In genomic region chr19:4057962-4058361, GRCm38 (mm10) we compare ENCODE assay signal across 23 mouse cellular contexts. TPM values are rescaled to one million over a fixed set of nuclear protein-coding genes. Genes with fewer than 3 reads are reported as not detected.
A peak's percentile ranks its signal among the peaks of the same experiment; 100 is the strongest.
DNase-seq lines count a peak whose midpoint lies in the region; ATAC-seq and TF ChIP-seq lines count a peak whose summit lies in the region.
"Had no signal": no experiment of that assay in that cellular context is flagged by ENCODE, and none has a peak within 500 bp of the region (broad histone marks: within the 10 kb centered on the region; RNA-seq: fewer than 3 reads in every experiment).

No protein-coding gene starts in this region.

- peak overlapping the region; percentile 84 for H3K27ac ChIP-seq in liver, embryonic 12.5 days
- no peak overlapping the region for H3K27ac ChIP-seq in liver, embryonic 11.5 days (ENCODE audit: low read depth, low read length)
- peak overlapping the region; percentile 84 for H3K27ac ChIP-seq in liver, embryonic 13.5 days
- H3K27ac ChIP-seq in liver, postnatal 0 days (ENCODE audit: low read depth): peak overlapping the region; percentile 93
- H3K27ac ChIP-seq in hindbrain, embryonic 10.5 days: no peak overlapping the region
- H3K27ac ChIP-seq: embryonic facial prominence, embryonic 13.5 days; forebrain, embryonic 12.5 days; hindbrain, embryonic 15.5 days had no signal

- H3K9me3 ChIP-seq in liver, embryonic 12.5 days (replicated peaks): no peaks in the 10 kb centered on the region
- no peaks in the 10 kb centered on the region for H3K9me3 ChIP-seq in liver, embryonic 11.5 days (ENCODE audit: control insufficient read depth, low read length)
- H3K9me3 ChIP-seq in liver, embryonic 13.5 days (replicated peaks): no peaks in the 10 kb centered on the region
- H3K9me3 ChIP-seq in liver, postnatal 0 days (ENCODE audit: low read length): no peaks in the 10 kb centered on the region
- H3K9me3 ChIP-seq in hindbrain, embryonic 10.5 days: no peaks in the 10 kb centered on the region
- H3K9me3 ChIP-seq: embryonic facial prominence, embryonic 13.5 days; forebrain, embryonic 12.5 days; hindbrain, embryonic 15.5 days had no signal

- H3K27me3 ChIP-seq in liver, embryonic 12.5 days (replicated peaks): no peaks in the 10 kb centered on the region
- no peaks in the 10 kb centered on the region for H3K27me3 ChIP-seq in liver, embryonic 11.5 days (replicated peaks; ENCODE audit: control insufficient read depth, insufficient read depth, low read length)
- H3K27me3 ChIP-seq in liver, embryonic 13.5 days: no peaks in the 10 kb centered on the region
- H3K27me3 ChIP-seq in liver, postnatal 0 days (ENCODE audit: insufficient read depth, low read length): no peaks in the 10 kb centered on the region
- no peaks in the 10 kb centered on the region for H3K27me3 ChIP-seq in hindbrain, embryonic 10.5 days (ENCODE audit: insufficient read depth, poor library complexity, severe bottlenecking)
- H3K27me3 ChIP-seq: embryonic facial prominence, embryonic 13.5 days; forebrain, embryonic 12.5 days; hindbrain, embryonic 15.5 days had no signal

- no peak for TF ChIP-seq EP300 in liver, postnatal 0 days (IDR thresholded peaks at IDR 0.05; ENCODE audit: low read depth)

- H3K4me2 ChIP-seq in liver, embryonic 12.5 days: peak overlapping the region; percentile 73
- no peak overlapping the region for H3K4me2 ChIP-seq in liver, embryonic 11.5 days
- H3K4me2 ChIP-seq in liver, embryonic 13.5 days: peak overlapping the region; percentile 68; the same call in 1 of the 2 replicates
- peak overlapping the region; percentile 71 for H3K4me2 ChIP-seq in liver, postnatal 0 days (ENCODE audit: low read depth, low read length)
- H3K4me2 ChIP-seq: embryonic facial prominence, embryonic 13.5 days; forebrain, embryonic 12.5 days; hindbrain, embryonic 15.5 days had no signal

- intact Hi-C loops in heart, postnatal 14 days (cut with DNase I): no loop called here

- H3K36me3 ChIP-seq in liver, embryonic 12.5 days: 0 out of 2 replicates have a peak, but pooled peaks cover 2% of the 10 kb centered on the region
- H3K36me3 ChIP-seq in liver, embryonic 11.5 days (ENCODE audit: control insufficient read depth, insufficient read depth, low read length): no peaks in the 10 kb centered on the region
- H3K36me3 ChIP-seq in liver, embryonic 13.5 days: no peaks in the 10 kb centered on the region
- H3K36me3 ChIP-seq in liver, postnatal 0 days (replicated peaks; ENCODE audit: insufficient read depth, low read length): no peaks in the 10 kb centered on the region
- H3K36me3 ChIP-seq in hindbrain, embryonic 10.5 days: no peaks in the 10 kb centered on the region
- H3K36me3 ChIP-seq: embryonic facial prominence, embryonic 13.5 days; forebrain, embryonic 12.5 days; hindbrain, embryonic 15.5 days had no signal

- DNase-seq in heart, adult 11 months: peak; percentile 78
- DNase-seq in heart, postnatal 14 days: no peak
- no peak for DNase-seq in liver, embryonic 11.5 days (ENCODE audit: low spot score)
- no peak for DNase-seq in liver, embryonic 13.5 days
- DNase-seq in liver, postnatal 0 days: no peak
- no peak for DNase-seq in hindbrain, embryonic 10.5 days (ENCODE audit: low spot score)
- DNase-seq: B cell, adult 2 months; cerebellum, adult 9-11 months; cerebellum, postnatal 36 days; gastrocnemius, postnatal 14 days; heart, postnatal 10 days had no signal

- no peak for ATAC-seq in liver, embryonic 12.5 days
- no peak for ATAC-seq in liver, embryonic 11.5 days (replicated peaks; ENCODE audit: low FRiP score)
- ATAC-seq in liver, embryonic 13.5 days (ENCODE audit: low read depth): no peak
- ATAC-seq in liver, postnatal 0 days: no peak
- ATAC-seq: CD4-positive, CD25-positive, alpha-beta regulatory T cell, adult 4 months; forebrain, embryonic 16.5 days had no signal

- no peak for TF ChIP-seq CTCF in liver, postnatal 0 days (IDR thresholded peaks at IDR 0.05; ENCODE audit: low read depth)

- H3K4me3 ChIP-seq in liver, embryonic 12.5 days: no peak overlapping the region
- H3K4me3 ChIP-seq in liver, embryonic 11.5 days (ENCODE audit: low read depth, low read length): no peak overlapping the region
- H3K4me3 ChIP-seq in liver, embryonic 13.5 days (replicated peaks): no peak overlapping the region
- H3K4me3 ChIP-seq in liver, postnatal 0 days (ENCODE audit: low read depth, low read length): 0 out of 2 replicates have a peak overlapping the region, but pooled peaks have one; percentile 5
- no peak overlapping the region for H3K4me3 ChIP-seq in hindbrain, embryonic 10.5 days
- H3K4me3 ChIP-seq: embryonic facial prominence, embryonic 13.5 days; forebrain, embryonic 12.5 days; hindbrain, embryonic 15.5 days had no signal

- peaks cover 52% of the 10 kb centered on the region for H3K4me1 ChIP-seq in liver, embryonic 12.5 days
- H3K4me1 ChIP-seq in liver, embryonic 11.5 days (replicated peaks; ENCODE audit: control insufficient read depth, insufficient read depth, low read length): peaks cover 29% of the 10 kb centered on the region
- peaks cover 61% of the 10 kb centered on the region for H3K4me1 ChIP-seq in liver, embryonic 13.5 days (replicated peaks)
- peaks cover 35% of the 10 kb centered on the region for H3K4me1 ChIP-seq in liver, postnatal 0 days (ENCODE audit: insufficient read depth)
- peaks cover 12% of the 10 kb centered on the region for H3K4me1 ChIP-seq in hindbrain, embryonic 10.5 days (replicated peaks)
- H3K4me1 ChIP-seq: embryonic facial prominence, embryonic 13.5 days; forebrain, embryonic 12.5 days; hindbrain, embryonic 15.5 days had no signal

- H3K9ac ChIP-seq in liver, embryonic 12.5 days: no peak overlapping the region
- H3K9ac ChIP-seq in liver, embryonic 11.5 days (ENCODE audit: low read depth, low read length): no peak overlapping the region
- peak overlapping the region; percentile 60; the same call in 1 of the 2 replicates for H3K9ac ChIP-seq in liver, embryonic 13.5 days
- peak overlapping the region; percentile 60 for H3K9ac ChIP-seq in liver, postnatal 0 days (replicated peaks)
- H3K9ac ChIP-seq: embryonic facial prominence, embryonic 13.5 days; forebrain, embryonic 12.5 days; hindbrain, embryonic 15.5 days had no signal

- WGBS in liver, embryonic 12.5 days (ENCODE audit: insufficient replicate concordance): 77% methylated on average over 7 of the region's 7 CpGs
- 91% methylated on average over 7 of the region's 7 CpGs for whole genome bisulfite sequencing in liver, embryonic 11.5 days
- 87% methylated on average over 7 of the region's 7 CpGs for WGBS in liver, embryonic 13.5 days (ENCODE audit: insufficient replicate concordance)
- WGBS in liver, postnatal 0 days (ENCODE audit: insufficient replicate concordance): 94% methylated on average over 7 of the region's 7 CpGs
- 93% methylated on average over 7 of the region's 7 CpGs for WGBS in hindbrain, embryonic 10.5 days

RNA-seq across cellular contexts. Expression of gene Gstp3, which starts 1.4 kb away (rescaled TPM):
- total RNA-seq in heart, postnatal 14 days (2021): not detected
- polyA plus RNA-seq in liver, embryonic 12.5 days (2016; fragmentation: Nextera tagmentation; extraction: Ambion mirVana): 15.0 and 18.5 TPM in 2 replicates
- 14.6 and 16.7 TPM in 2 replicates for polyA plus RNA-seq in liver, embryonic 11.5 days (2014; fragmentation: Nextera tagmentation; extraction: Ambion mirVana)
- 28.0 and 28.3 TPM in 2 replicates for polyA plus RNA-seq in liver, embryonic 13.5 days (2015; fragmentation: Nextera tagmentation; extraction: Ambion mirVana)
- 64.5 and 67.3 TPM in 2 replicates for polyA plus RNA-seq in liver, postnatal 0 days (2015; fragmentation: Nextera tagmentation; extraction: Ambion mirVana)
- polyA plus RNA-seq in hindbrain, embryonic 10.5 days (2016; fragmentation: Nextera tagmentation; extraction: Ambion mirVana): not detected in 2 replicates
- total RNA-seq: gastrocnemius, adult 18-20 months; gastrocnemius, postnatal 14 days; heart, postnatal 10 days; MEL had no signal
- polyA plus RNA-seq: forebrain, embryonic 12.5 days; forebrain, embryonic 16.5 days; frontal cortex, adult 2 months; heart, embryonic 14.5 days; hindbrain, embryonic 11.5 days; hindbrain, embryonic 15.5 days had no signal

RNA-seq across cellular contexts. Expression of gene Gstp2, which starts 12.1 kb away (rescaled TPM):
- 10 to 100 TPM; 80.8 to 90.7 TPM for total RNA-seq in heart, postnatal 14 days (2021)
- 6.2 and 7.3 TPM in 2 replicates for polyA plus RNA-seq in liver, embryonic 12.5 days (2016; fragmentation: Nextera tagmentation; extraction: Ambion mirVana)
- polyA plus RNA-seq in liver, embryonic 11.5 days (2014; fragmentation: Nextera tagmentation; extraction: Ambion mirVana): 5.5 and 6.1 TPM in 2 replicates
- 7.7 and 11.2 TPM in 2 replicates for polyA plus RNA-seq in liver, embryonic 13.5 days (2015; fragmentation: Nextera tagmentation; extraction: Ambion mirVana)
- 5.8 and 6.4 TPM in 2 replicates for polyA plus RNA-seq in liver, postnatal 0 days (2015; fragmentation: Nextera tagmentation; extraction: Ambion mirVana)
- polyA plus RNA-seq in hindbrain, embryonic 10.5 days (2016; fragmentation: Nextera tagmentation; extraction: Ambion mirVana): 1.3 and 2.1 TPM in 2 replicates

RNA-seq across cellular contexts. Expression of gene Gstp1, which starts 20.2 kb away (rescaled TPM):
- 100 to 1,000 TPM; 257 to 271 TPM for total RNA-seq in heart, postnatal 14 days (2021)
- polyA plus RNA-seq in liver, embryonic 12.5 days (2016; fragmentation: Nextera tagmentation; extraction: Ambion mirVana): 583 and 622 TPM in 2 replicates
- polyA plus RNA-seq in liver, embryonic 11.5 days (2014; fragmentation: Nextera tagmentation; extraction: Ambion mirVana): 733 and 765 TPM in 2 replicates
- 629 and 652 TPM in 2 replicates for polyA plus RNA-seq in liver, embryonic 13.5 days (2015; fragmentation: Nextera tagmentation; extraction: Ambion mirVana)
- polyA plus RNA-seq in liver, postnatal 0 days (2015; fragmentation: Nextera tagmentation; extraction: Ambion mirVana): 428 and 442 TPM in 2 replicates
- polyA plus RNA-seq in hindbrain, embryonic 10.5 days (2016; fragmentation: Nextera tagmentation; extraction: Ambion mirVana): 442 and 460 TPM in 2 replicates

RNA-seq across cellular contexts. Expression of gene Cabp2, which starts 23.4 kb away (rescaled TPM):
- total RNA-seq in heart, postnatal 14 days (2021): not detected
- 0.37 and 0.53 TPM in 2 replicates for polyA plus RNA-seq in liver, embryonic 12.5 days (2016; fragmentation: Nextera tagmentation; extraction: Ambion mirVana)
- 0.51 and 0.52 TPM in 2 replicates for polyA plus RNA-seq in liver, embryonic 11.5 days (2014; fragmentation: Nextera tagmentation; extraction: Ambion mirVana)
- 0.43 and 0.67 TPM in 2 replicates for polyA plus RNA-seq in liver, embryonic 13.5 days (2015; fragmentation: Nextera tagmentation; extraction: Ambion mirVana)
- 0.38 and 0.43 TPM in 2 replicates for polyA plus RNA-seq in liver, postnatal 0 days (2015; fragmentation: Nextera tagmentation; extraction: Ambion mirVana)
- not detected in 2 replicates for polyA plus RNA-seq in hindbrain, embryonic 10.5 days (2016; fragmentation: Nextera tagmentation; extraction: Ambion mirVana)
- total RNA-seq: gastrocnemius, adult 18-20 months; gastrocnemius, postnatal 14 days; heart, postnatal 10 days; MEL had no signal
- polyA plus RNA-seq: CD4-positive, CD25-positive, alpha-beta regulatory T cell, adult 4 months; embryonic facial prominence, embryonic 13.5 days; forebrain, embryonic 12.5 days; forebrain, embryonic 16.5 days; frontal cortex, adult 2 months; gonadal fat pad, adult 2 months; heart, embryonic 14.5 days; hindbrain, embryonic 11.5 days; hindbrain, embryonic 15.5 days had no signal

RNA-seq across cellular contexts. Expression of gene Cdk2ap2, which starts 39.0 kb away (rescaled TPM):
- 10 to 100 TPM; 24.2 to 27.5 TPM for total RNA-seq in heart, postnatal 14 days (2021)
- 93.2 and 101 TPM in 2 replicates for polyA plus RNA-seq in liver, embryonic 12.5 days (2016; fragmentation: Nextera tagmentation; extraction: Ambion mirVana)
- 121 and 135 TPM in 2 replicates for polyA plus RNA-seq in liver, embryonic 11.5 days (2014; fragmentation: Nextera tagmentation; extraction: Ambion mirVana)
- polyA plus RNA-seq in liver, embryonic 13.5 days (2015; fragmentation: Nextera tagmentation; extraction: Ambion mirVana): 94.3 and 94.7 TPM in 2 replicates
- polyA plus RNA-seq in liver, postnatal 0 days (2015; fragmentation: Nextera tagmentation; extraction: Ambion mirVana): 91.2 and 91.9 TPM in 2 replicates
- 90.5 and 93.3 TPM in 2 replicates for polyA plus RNA-seq in hindbrain, embryonic 10.5 days (2016; fragmentation: Nextera tagmentation; extraction: Ambion mirVana)

Comparison
In these comparisons a context has a peak if more than half of its experiments do, and no peak if none do; other contexts are left out.
1. H3K27ac ChIP-seq: peak in liver, embryonic 12.5 days (single experiment), liver, embryonic 13.5 days (single experiment) and liver, postnatal 0 days (single experiment); none in liver, embryonic 11.5 days (single experiment) and hindbrain, embryonic 10.5 days (single experiment).
2. H3K9ac ChIP-seq: peak in liver, embryonic 13.5 days (single experiment) and liver, postnatal 0 days (single experiment); none in liver, embryonic 12.5 days (single experiment) and liver, embryonic 11.5 days (single experiment).
3. RNA of gene Gstp3, which starts 1.4 kb away (polyA plus RNA-seq): 64.5 to 67.3 TPM in liver, postnatal 0 days, 28.0 to 28.3 TPM in liver, embryonic 13.5 days, 14.6 to 16.7 TPM in liver, embryonic 11.5 days and 15.0 to 18.5 TPM in liver, embryonic 12.5 days; not detected in hindbrain, embryonic 10.5 days; every median in the first group is over 10 times any median in the second.